Mouse (Mus musculus): Measurements from ENCODE around the gene Arl10. TPM values are rescaled to one million over a fixed set of nuclear protein-coding genes. Genes with fewer than 3 reads are reported as not detected.
"Not testable (repeated sequence)": the region's sequence is repeated elsewhere in the genome, so short reads cannot be mapped to it uniquely, and the experiment has no call there.

Gene Arl10
- polyA plus RNA-seq, 1 experiment, result 19.8 TPM

DNA sequence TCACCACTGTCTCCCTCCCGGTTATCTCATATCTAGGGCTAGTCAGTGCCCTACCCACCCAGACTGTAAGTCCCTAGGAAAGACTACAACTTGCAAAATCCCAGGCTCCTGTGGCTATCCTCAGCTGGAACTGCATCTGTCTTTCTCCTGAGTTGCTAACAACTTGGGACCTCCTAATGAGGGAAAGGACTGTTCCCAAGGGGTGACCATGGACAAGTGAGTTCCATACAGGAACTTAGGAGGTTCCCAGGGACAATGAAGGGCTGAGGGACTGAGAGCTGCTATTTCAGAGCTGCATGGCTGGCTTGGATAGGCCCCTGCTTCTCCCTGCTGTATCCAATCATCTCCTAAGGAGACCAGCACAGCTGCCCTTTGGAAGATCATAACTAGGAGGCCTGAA, 34.5 kb downstream of the Arl10 start:
- Histone ChIP-seq H3K36me3 (ENCODE audit: control insufficient read depth, insufficient read depth, low read length) (no peaks in the 10 kb centered on the region), H3K27ac (ENCODE audit: control insufficient read depth, insufficient read depth, low read length) (no peak overlapping the region), H3K4me3 (ENCODE audit: control insufficient read depth, insufficient read depth, low read length) (no peak overlapping the region), H3K27me3 (ENCODE audit: control insufficient read depth, insufficient read depth, low read length) (no peaks in the 10 kb centered on the region), H3K4me1 (replicated peaks; ENCODE audit: control insufficient read depth, insufficient read depth, low read length) (peaks cover 7% of the 10 kb centered on the region; the same call in 1 of the 2 replicates)
- no peak for TF ChIP-seq POLR2A (IDR thresholded peaks at IDR 0.05; ENCODE audit: control insufficient read depth, extremely low read depth, insufficient read depth, low read length, poor library complexity)
- no peak for TF ChIP-seq CTCF (IDR thresholded peaks at IDR 0.05; ENCODE audit: borderline replicate concordance, control insufficient read depth, extremely low read depth, insufficient read depth, low read length, poor library complexity)
- DNase-seq, result no peak
- WGBS, result 93% methylated on average over 1 of the region's 1 CpGs

DNA sequence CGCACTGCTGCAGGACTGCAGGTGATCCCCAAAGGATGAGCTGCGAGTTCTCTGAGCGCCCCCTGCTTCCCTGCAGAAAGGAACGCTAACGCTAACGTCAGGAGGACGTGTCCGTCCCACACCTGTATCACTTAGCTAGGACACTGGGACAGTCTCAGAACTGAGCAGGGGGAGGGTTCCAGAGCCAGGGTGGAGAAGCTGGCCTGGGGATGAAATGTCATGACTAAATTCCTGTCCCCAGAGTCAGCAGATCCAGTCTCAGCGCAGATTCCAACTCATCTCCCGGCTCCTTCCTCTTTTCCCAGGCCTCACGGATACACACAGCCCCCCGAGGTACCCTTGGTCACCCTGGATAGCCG, 35.8 kb downstream of the Arl10 start:
- Histone ChIP-seq H3K27me3 (ENCODE audit: control insufficient read depth, insufficient read depth, low read length) (no peaks in the 10 kb centered on the region), H3K36me3 (ENCODE audit: control insufficient read depth, insufficient read depth, low read length) (no peaks in the 10 kb centered on the region), H3K4me1 (replicated peaks; ENCODE audit: control insufficient read depth, insufficient read depth, low read length) (peaks cover 7% of the 10 kb centered on the region; the same call in 1 of the 2 replicates), H3K27ac (ENCODE audit: control insufficient read depth, insufficient read depth, low read length) (no peak overlapping the region), H3K4me3 (ENCODE audit: control insufficient read depth, insufficient read depth, low read length) (peak overlapping the region; percentile 60)
- no peak for DNase-seq
- TF ChIP-seq CTCF (IDR thresholded peaks at IDR 0.05; ENCODE audit: borderline replicate concordance, control insufficient read depth, extremely low read depth, insufficient read depth, low read length, poor library complexity), result no peak
- TF ChIP-seq POLR2A (IDR thresholded peaks at IDR 0.05; ENCODE audit: control insufficient read depth, extremely low read depth, insufficient read depth, low read length, poor library complexity), result no peak
- WGBS, result 33% methylated on average over 13 of the region's 13 CpGs

DNA sequence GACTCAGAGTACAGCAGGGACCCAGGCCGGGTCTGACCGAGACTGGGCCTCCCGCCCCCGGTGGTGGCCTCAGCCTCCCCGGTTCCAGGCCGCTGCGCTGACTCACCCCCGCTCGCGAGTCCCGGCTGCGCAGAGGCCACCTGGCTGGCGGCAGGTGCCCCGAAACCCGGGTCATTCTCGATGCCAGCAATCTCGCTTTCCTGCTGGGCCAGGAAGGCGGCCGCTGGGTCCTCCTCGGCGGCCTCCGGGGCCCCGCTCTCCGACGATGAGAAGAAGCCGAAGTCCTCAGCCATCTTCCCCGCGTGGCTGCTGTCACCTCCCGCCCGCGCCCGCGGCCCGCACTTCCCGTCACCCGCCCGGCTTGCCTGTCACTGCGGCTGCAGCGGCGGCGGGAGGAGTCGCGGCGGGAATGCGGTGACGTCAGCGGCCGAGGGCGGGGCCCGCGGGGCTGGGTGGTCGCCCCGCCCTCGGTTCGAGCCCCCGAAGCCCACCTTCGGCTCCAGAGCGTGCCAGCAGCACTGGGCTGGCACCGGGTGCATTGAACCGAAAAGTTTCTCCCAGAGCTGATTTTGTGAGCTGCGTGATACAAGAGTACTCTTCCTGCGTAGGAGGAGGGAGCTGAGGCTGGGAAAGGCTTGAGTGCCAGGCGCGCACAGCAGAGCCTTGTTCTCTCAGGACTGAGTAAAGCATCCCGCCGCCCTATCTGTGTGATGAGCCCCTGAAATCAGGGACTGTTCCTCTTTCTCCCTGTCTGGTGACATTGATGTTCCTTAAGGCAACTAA, 36.3 kb downstream of the Arl10 start, which contains the start of gene Cltb:
TSS of gene Cltb (minus strand) at position 373 of the 783 bp plus-strand sequence.
- DNase-seq, result peak; percentile 88
- H3K36me3 ChIP-seq (ENCODE audit: control insufficient read depth, insufficient read depth, low read length), result no peaks in the 10 kb centered on the region
- H3K4me1 ChIP-seq (replicated peaks; ENCODE audit: control insufficient read depth, insufficient read depth, low read length), result peaks cover 7% of the 10 kb centered on the region; the same call in 1 of the 2 replicates
- no peak within 1 kb of the TSS for H3K27ac ChIP-seq (ENCODE audit: control insufficient read depth, insufficient read depth, low read length)
- H3K4me3 ChIP-seq (ENCODE audit: control insufficient read depth, insufficient read depth, low read length), result peak within 1 kb of the TSS; percentile 60
- WGBS, result 1% methylated on average over 66 of the region's 66 CpGs
- no peak for TF ChIP-seq POLR2A (IDR thresholded peaks at IDR 0.05; ENCODE audit: control insufficient read depth, extremely low read depth, insufficient read depth, low read length, poor library complexity)
- no peak for TF ChIP-seq CTCF (IDR thresholded peaks at IDR 0.05; ENCODE audit: borderline replicate concordance, control insufficient read depth, extremely low read depth, insufficient read depth, low read length, poor library complexity)
- no peaks in the 10 kb centered on the region for H3K27me3 ChIP-seq (ENCODE audit: control insufficient read depth, insufficient read depth, low read length)

DNA sequence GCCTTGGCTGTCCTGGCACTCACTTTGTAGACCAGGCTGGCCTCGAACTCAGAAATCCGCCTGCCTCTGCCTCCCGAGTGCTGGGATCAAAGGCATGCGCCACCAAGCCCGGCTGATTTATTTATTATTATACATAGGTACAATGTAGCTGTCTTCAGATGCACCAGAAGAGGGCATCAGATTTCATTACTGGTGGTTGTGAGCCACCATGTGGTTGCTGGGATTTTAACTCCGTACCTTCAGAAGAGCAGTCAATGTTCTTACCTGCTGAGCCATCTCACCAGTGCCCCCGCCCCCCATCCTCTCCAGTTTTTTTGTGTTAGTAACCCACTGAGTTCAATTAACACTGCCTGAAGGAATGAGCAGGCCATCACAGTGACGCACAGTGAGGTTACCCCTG, 38.3 kb downstream of the Arl10 start:
- H3K27me3 ChIP-seq (ENCODE audit: control insufficient read depth, insufficient read depth, low read length); H3K4me1 ChIP-seq (replicated peaks; ENCODE audit: control insufficient read depth, insufficient read depth, low read length); H3K4me3 ChIP-seq (ENCODE audit: control insufficient read depth, insufficient read depth, low read length); H3K36me3 ChIP-seq (ENCODE audit: control insufficient read depth, insufficient read depth, low read length); DNase-seq; H3K27ac ChIP-seq (ENCODE audit: control insufficient read depth, insufficient read depth, low read length): not testable (repeated sequence)
- WGBS, result 81% methylated on average over 8 of the region's 8 CpGs

DNA sequence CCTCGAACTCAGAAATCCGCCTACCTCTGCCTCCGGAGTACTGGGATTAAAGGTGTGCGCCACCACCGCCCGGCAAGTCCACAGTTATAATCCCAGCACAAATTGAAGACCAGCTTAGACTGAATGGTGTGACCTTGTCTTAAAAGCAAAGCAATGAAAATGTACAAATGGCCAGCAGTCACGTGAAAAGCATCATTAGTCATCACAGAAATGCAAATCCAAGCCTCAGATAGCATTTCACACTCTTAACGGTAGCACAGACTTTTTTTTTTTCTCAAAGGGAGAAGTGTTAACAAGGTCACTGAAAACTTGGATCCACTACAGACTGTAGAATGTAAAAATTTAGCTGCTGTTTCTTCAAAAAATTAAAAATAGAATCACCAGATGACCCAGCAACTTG, 41.5 kb downstream of the Arl10 start:
- WGBS, result 89% methylated on average over 8 of the region's 8 CpGs
- Histone ChIP-seq H3K4me1 (replicated peaks; ENCODE audit: control insufficient read depth, insufficient read depth, low read length) (0 out of 2 replicates have a peak, but pooled peaks cover 2% of the 10 kb centered on the region), H3K27me3 (ENCODE audit: control insufficient read depth, insufficient read depth, low read length) (no peaks in the 10 kb centered on the region), H3K4me3 (ENCODE audit: control insufficient read depth, insufficient read depth, low read length) (no peak overlapping the region), H3K36me3 (ENCODE audit: control insufficient read depth, insufficient read depth, low read length) (no peaks in the 10 kb centered on the region), H3K27ac (ENCODE audit: control insufficient read depth, insufficient read depth, low read length) (no peak overlapping the region)
- TF ChIP-seq POLR2A (IDR thresholded peaks at IDR 0.05; ENCODE audit: control insufficient read depth, extremely low read depth, insufficient read depth, low read length, poor library complexity) (no peak), CTCF (IDR thresholded peaks at IDR 0.05; ENCODE audit: borderline replicate concordance, control insufficient read depth, extremely low read depth, insufficient read depth, low read length, poor library complexity) (no peak)
- DNase-seq, result no peak

DNA sequence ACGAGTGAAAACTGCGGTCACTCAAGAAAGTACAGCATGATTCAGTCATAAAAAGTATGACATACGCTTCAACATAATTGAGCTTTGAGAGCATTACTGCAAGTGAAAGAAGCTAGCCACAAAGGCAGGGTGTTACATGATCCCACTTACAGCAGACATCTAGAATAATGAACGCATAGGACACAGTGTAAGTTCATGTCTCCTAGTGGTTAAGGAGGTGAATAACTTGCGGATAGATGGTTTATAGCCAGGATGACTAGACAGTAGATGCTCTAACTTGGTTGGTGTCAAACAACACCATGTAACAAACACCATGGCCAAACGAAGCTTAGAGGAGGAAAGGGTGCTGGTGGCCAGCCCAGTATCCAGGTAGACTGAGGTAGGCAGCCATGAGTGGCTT, 42.2 kb downstream of the Arl10 start:
- Histone ChIP-seq H3K27ac (ENCODE audit: control insufficient read depth, insufficient read depth, low read length) (no peak overlapping the region), H3K36me3 (ENCODE audit: control insufficient read depth, insufficient read depth, low read length) (no peaks in the 10 kb centered on the region), H3K4me3 (ENCODE audit: control insufficient read depth, insufficient read depth, low read length) (no peak overlapping the region), H3K27me3 (ENCODE audit: control insufficient read depth, insufficient read depth, low read length) (no peaks in the 10 kb centered on the region), H3K4me1 (replicated peaks; ENCODE audit: control insufficient read depth, insufficient read depth, low read length) (0 out of 2 replicates have a peak, but pooled peaks cover under 1% of the 10 kb centered on the region)
- DNase-seq, result no peak
- TF ChIP-seq POLR2A (IDR thresholded peaks at IDR 0.05; ENCODE audit: control insufficient read depth, extremely low read depth, insufficient read depth, low read length, poor library complexity) (no peak), CTCF (IDR thresholded peaks at IDR 0.05; ENCODE audit: borderline replicate concordance, control insufficient read depth, extremely low read depth, insufficient read depth, low read length, poor library complexity) (no peak)
- 69% methylated on average over 6 of the region's 6 CpGs for WGBS

Data from thymus, adult 2 months (tissue).